Mouse (Mus musculus) embryonic fibroblast, embryonic 13.5 days (primary cell): ENCODE data around the gene Tekt1.

Source experiments
- CTCF ChIP-seq: IDR thresholded peaks from 2 replicates; pipeline ENCODE4 v1.5.1; 2011; ENCODE audit warnings: mild to moderate bottlenecking, control low read depth, low read length, moderate library complexity, borderline replicate concordance; ENCODE audit not compliant: insufficient read depth
- POLR2A ChIP-seq: IDR thresholded peaks from 2 replicates; pipeline ENCODE4 v1.6.1; 2011; ENCODE audit warnings: low read depth, mild to moderate bottlenecking, control low read depth, low read length, moderate library complexity

DNA sequence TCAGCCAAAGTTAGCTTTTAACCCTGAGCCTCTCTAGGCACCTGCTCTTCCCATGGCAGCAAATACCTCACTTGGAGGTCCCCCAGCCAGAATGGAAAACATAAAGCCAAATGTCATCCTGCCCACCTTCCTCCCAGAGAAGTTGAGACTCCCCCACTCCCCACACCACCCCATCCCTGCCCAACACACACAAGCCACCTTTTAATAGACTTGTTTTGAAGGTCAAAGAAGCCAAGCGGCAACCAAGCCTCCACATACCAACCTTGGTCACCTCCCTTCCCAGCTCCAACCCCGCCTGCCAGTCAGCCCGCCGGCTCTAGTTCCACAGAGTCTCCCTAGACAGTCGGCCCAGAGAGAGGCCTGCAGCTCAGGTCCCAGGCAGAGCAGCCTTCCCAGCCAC, 39.8 kb upstream of the Tekt1 start:
- no peak for TF ChIP-seq CTCF
- TF ChIP-seq POLR2A: no peak
